Mouse (Mus musculus) gastrocnemius, adult 2 months (tissue): ENCODE data around the gene Arhgef28. TPM values are rescaled to one million over a fixed set of nuclear protein-coding genes. Genes with fewer than 3 reads are reported as not detected.
"Not testable (repeated sequence)": the region's sequence is repeated elsewhere in the genome, so short reads cannot be mapped to it uniquely, and the experiment has no call there.

Experiments
- DNase-seq: peaks from one replicate; pipeline ENCODE4 v3.0.0; 2022
- H3K27ac ChIP-seq: fragments of 200-600 bp; 2 replicates; pipeline ENCODE4 v1.8.1; 2022; ENCODE audit warnings: mild to moderate bottlenecking
- H3K4me3 ChIP-seq: fragments of 200-600 bp; 2 replicates; pipeline ENCODE4 v1.8.1; 2022; ENCODE audit warnings: mild to moderate bottlenecking, moderate library complexity
- CTCF ChIP-seq: fragments of 200-600 bp; IDR thresholded peaks from 2 replicates; pipeline ENCODE4 v1.8.1; 2022; ENCODE audit warnings: antibody characterized with exemption, mild to moderate bottlenecking, moderate library complexity
- intact Hi-C: fragments of 180-260 bp; cut with DNase I; formaldehyde crosslinking; loops from one replicate; pipeline ENCODE4 v1.15.1; 2025
- total RNA-seq, 2 experiments: library from RNA; stranded (reverse); gene quantifications; 2 replicates each; pipeline ENCODE4 v1.2.3; 2021

Gene Arhgef28
- total RNA-seq, 2 experiments from 2014 or later, result 2.8 to 3.3 TPM

DNA sequence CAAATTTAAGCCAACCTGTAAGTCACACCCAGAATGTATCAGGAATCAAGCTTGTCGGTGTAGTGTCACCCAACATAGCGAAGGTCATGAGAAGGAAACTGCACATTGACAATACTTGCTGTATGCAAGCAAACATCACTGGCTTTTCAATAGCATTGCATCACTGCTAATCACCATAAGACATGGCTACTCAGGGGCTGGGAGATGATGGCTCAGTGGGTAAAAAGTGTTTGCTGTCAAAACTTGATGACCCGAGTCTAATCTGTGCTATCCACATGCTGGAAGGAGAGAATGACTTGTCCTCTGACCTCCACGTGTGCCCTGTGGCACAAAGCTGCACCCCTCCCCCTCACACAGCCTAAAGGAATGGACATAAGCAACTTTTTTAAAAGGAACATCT lies 133.0 kb downstream of the Arhgef28 start:
- no peak overlapping the region for H3K27ac ChIP-seq
- no peak for DNase-seq
- intact Hi-C loops, result no loop called here

DNA sequence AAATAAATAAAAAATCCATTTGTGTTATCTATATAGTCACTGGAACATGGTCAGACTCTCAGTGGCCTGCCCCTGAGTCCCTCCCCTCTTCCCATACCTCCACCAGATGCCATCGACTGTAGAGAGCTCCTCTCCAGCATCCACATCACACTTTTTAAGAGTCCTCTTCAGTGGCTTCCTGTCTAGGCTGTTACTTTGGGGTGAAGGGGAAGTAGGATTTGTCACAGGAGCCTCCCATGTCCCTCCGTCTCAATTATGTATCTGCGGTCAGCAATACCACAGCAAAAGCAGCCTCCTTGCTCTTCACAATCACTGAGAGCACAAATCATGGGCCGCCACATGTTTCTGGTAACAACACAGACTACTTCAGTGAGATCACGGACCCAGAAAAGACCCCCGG lies 135.8 kb downstream of the Arhgef28 start:
- H3K4me3 ChIP-seq, result no peak overlapping the region
- TF ChIP-seq CTCF, result no peak
- intact Hi-C loops, result no loop called here

More for the DNA sequence above, 133.0 kb downstream of the Arhgef28 start:
- H3K4me3 ChIP-seq, result no peak overlapping the region
- no peak for TF ChIP-seq CTCF

DNA sequence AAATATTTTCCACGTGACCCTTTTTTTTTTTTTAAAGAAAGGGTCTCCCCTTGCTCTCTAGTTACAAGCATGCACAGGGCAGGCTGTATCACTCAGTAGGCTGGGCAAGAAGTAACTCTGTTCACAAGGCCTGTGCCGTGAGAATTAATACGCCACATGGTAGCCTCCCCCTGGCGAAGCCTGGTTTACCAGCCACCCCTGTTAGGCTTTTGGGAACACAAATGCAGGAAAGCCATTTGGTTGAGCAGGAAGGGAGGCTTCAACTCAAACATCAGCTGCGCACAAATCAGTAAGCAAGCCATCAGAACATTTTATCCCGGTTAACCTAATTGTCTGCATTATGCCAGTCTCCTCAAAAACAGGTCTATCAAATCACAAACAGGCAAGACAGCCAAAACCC lies 136.6 kb downstream of the Arhgef28 start:
- no peak for DNase-seq
- Histone ChIP-seq H3K27ac (no peak overlapping the region), H3K4me3 (no peak overlapping the region)
- intact Hi-C loops, result no loop called here
- TF ChIP-seq CTCF, result no peak

More for the DNA sequence above, 135.8 kb downstream of the Arhgef28 start:
- H3K27ac ChIP-seq, result no peak overlapping the region
- DNase-seq, result no peak

DNA sequence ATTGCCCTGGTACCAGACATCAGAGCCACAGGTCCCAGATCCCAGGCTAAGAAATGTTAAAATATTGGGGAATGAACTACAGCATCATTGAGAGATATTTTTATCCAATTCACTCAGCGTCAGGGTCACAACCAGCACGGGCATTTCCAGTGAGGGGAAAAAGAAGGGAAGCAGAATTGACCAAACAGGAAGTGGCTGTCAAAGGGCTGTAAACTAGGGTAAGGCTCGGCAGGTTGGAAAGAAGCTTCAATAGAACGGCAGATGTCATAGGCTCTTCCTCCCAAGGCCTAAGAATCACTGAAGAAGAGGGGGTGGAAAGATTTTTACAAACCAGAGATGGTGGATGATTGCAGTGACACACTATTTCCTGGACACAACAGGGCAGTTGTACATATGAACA lies 143.4 kb downstream of the Arhgef28 start:
- no peak for DNase-seq
- Histone ChIP-seq H3K4me3 (no peak overlapping the region), H3K27ac (no peak overlapping the region)
- intact Hi-C loops, result no loop called here
- TF ChIP-seq CTCF, result no peak

DNA sequence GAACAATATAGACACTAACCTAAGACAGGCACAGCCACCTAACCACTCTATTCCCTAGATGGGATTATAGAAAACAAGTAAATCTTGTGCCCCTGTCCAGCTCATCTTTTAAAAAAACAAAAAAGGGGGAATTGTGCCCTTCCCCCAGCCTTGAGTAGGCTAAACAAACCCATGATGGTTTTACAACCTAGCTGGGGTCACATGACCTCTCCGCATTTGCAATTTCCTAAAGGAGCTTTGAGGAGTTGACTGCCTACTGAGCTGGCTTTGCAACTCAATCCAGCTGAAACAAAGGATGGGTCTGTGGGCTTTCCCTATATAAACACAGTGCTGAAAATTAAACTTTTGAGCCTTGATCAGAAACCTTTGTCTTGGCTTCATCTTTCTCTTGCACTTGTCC lies 146.1 kb downstream of the Arhgef28 start:
- H3K4me3 ChIP-seq, intact Hi-C loops, H3K27ac ChIP-seq, DNase-seq: not testable (repeated sequence)

DNA sequence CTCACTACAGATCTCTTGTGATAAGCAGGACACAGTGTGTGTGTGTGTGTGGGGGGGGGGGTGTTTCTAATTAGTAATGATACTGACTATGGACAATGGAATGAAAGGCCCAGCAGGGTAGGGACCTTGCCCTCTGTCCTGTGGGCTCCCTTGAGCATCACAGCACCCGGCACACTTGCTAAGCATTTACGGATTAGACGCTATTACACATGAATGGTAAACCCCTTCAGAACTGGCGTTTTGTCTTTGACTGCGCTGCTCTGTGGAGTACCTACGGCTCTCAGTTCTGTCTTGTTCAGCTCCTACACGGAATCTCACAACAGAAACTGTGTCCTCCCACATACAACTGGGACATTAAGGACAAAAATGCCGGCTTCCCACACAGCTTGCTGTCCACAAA lies 151.0 kb downstream of the Arhgef28 start:
- Histone ChIP-seq H3K27ac (no peak overlapping the region), H3K4me3 (no peak overlapping the region)
- intact Hi-C loops, result no loop called here
- DNase-seq, result no peak
- no peak for TF ChIP-seq CTCF

DNA sequence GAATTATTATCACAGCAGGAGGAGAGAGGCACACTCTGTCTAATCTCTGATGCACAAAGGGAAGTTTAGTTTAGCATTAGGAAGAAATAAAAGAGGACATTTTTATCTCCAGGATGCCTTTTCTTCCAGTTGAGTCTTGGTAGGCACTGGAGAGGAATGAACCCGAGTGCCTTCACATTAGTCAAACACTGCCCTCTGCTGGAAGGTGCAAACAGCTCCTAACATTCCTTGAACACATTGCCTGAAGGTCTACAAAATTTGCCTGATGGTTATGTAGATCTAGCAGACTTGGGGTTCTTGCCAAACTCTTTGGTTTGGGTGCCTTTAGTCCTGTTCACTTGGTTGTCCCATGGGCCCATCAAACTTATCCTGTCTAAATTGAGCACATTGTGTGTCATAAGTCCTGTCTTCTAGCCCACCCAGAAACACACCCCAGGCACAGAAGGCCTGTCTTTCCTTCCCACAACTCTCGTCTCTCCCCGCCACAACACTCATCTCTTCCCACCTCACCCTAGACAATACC lies 165.6 kb downstream of the Arhgef28 start:
- H3K4me3 ChIP-seq, result no peak overlapping the region
- no peak overlapping the region for H3K27ac ChIP-seq
- peak; percentile 76 for TF ChIP-seq CTCF
- peak; percentile 47 for DNase-seq
- intact Hi-C loops, result loop anchor here (5.0 kb wide), 1 partner anchor 808 kb away; no protein-coding TSS in a partner anchor

DNA sequence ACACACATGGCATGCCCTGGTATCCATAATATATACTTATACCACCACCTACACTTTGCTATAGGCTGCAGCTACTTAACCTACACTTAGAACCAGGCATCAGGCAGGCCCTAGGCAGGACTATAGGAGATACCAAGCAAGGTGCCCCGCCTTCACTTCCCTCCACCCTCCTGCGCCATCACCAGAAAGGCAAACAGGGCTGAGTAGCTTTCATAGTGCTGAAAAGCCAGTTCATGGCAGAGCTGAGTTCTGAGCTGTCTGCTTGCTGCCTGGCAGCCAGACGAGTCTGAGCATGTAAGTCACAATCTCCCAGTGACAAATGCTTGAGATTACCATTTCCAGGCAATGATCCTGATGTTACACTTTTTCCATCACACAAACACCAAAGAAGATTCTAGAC lies 167.5 kb downstream of the Arhgef28 start:
- DNase-seq, result no peak
- H3K27ac ChIP-seq, result no peak overlapping the region
- intact Hi-C loops, result no loop called here
- no peak for TF ChIP-seq CTCF
- H3K4me3 ChIP-seq, result no peak overlapping the region

DNA sequence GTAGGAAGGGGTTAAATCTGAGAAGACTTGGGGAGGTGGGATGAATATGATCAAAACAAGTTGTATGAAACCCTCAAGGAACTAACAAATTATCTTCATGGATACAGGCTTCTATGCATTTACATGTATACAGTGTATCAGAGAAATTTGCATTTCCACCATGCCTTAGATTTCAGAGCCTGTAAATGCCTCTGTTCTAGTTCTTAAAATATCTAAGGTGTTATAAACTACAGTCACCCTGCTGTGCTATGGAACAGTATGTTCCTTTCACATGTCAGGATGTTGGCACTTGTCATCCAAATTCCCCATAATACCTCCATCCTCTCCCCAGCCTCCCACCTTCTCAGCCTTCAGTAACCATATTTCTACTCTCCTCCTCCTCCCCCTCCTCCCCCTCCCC lies 168.5 kb downstream of the Arhgef28 start:
- TF ChIP-seq CTCF, result no peak
- H3K4me3 ChIP-seq, result no peak overlapping the region
- H3K27ac ChIP-seq, result no peak overlapping the region
- no peak for DNase-seq
- intact Hi-C loops, result no loop called here

DNA sequence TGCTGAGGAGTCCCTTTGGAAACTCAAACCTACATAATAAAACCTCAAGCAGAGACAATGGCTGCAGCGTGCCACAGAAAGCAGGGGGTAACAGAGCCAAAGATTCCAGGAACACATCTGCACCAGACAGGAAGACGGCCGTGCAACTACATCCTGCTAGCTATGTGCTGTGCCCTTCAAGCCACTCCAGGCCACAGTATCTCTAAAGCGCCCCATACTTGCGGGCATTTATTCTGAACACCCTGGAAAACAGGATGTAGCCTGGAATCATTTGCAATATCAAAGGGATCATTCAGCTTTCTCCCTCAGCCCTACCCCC lies 174.6 kb downstream of the Arhgef28 start:
- no peak for DNase-seq
- H3K4me3 ChIP-seq, result peak overlapping the region; percentile 73
- TF ChIP-seq CTCF, result no peak
- intact Hi-C loops, result loop anchor here (1.0 to 5.0 kb wide), 3 partner anchors 176 to 209 kb away; partner anchors contain the start of gene Arhgef28
- peak overlapping the region; percentile 75 for H3K27ac ChIP-seq

DNA sequence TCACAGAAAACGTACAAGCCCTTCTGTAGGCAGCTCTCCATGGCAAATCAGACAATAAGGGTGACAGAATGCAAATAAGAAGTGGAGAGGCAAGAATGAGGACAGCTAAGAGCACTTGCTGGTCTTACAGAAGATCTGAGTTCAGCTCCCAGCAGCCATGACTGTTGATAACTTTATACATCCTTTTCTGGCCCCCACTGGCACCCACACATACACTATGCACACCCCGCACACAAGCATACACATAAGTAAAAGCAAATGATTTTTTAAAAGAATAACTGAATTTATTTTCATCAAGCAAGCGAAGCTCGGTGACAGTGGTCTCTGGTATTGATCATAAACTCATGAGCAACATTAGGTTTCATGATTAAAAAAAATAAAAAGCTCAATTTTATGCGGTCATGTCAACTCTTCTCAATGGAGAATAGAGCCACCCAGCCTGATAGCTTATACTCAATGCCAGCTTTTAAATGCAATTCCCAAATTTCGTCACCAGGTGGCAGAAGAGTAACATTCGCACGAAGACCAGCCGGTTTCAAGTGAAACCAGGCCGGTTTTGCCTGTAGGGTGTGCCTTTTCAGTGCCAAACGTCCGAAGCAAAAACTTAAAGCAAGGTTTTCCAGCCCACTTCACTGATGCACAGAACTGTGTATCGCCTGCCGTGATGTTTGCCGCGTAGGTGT lies 175.1 kb downstream of the Arhgef28 start:
- peak; percentile 93 for TF ChIP-seq CTCF
- Histone ChIP-seq H3K27ac (peak overlapping the region; percentile 75), H3K4me3 (peak overlapping the region; percentile 73)
- peak; percentile 73 for DNase-seq
- intact Hi-C loops, result loop anchor here (1.0 to 5.0 kb wide), 3 partner anchors 176 to 209 kb away; partner anchors contain the start of gene Arhgef28

DNA sequence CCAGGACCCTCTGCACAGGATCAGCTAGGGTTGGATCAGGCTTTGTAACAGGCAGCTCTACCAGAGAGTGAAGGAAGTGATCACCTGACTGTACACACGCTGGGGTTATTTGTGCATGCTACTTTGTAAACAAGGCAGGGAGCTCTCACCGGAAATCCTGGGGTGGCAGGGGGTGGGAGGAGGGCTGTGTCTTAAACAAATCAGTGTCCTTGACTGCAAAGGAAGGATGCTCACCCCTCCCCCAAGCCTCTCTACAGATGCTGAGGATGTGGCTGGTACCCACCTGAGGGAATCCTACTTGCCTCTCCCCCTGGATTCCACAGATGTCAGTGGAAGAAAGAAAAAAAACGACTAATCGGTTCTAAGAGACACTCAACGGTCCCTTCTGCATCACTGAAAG lies 176.2 kb downstream of the Arhgef28 start:
- intact Hi-C loops, result loop anchor here (5.0 kb wide), 1 partner anchor 177 kb away; the partner anchor contains the start of gene Arhgef28
- no peak for DNase-seq
- no peak for TF ChIP-seq CTCF

DNA sequence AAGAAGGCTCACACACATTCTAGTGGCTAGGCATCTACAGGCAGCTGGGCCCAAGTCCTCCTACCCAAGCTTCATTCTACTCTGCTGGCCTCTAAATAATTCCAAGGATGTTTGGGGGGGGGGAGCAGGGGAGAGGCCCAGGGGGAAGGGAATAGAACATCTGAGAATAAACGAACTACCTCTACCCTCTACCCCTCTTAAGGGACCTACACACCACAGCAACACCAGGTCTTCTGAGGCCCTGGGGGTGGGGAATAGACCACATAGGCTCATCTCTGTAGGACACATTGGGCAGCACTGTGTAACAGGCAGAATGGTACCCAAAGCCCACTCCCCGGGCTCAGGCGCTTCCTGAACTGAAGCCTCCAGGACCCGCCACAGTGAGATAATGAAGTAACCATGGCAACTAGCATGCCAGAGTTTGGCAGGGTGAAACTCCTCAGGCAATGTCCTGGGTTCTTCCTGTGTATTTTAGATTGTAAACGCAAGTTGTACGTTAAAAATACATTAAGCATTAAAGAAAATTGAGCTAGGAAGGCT lies 177.5 kb downstream of the Arhgef28 start:
- no peak for TF ChIP-seq CTCF
- intact Hi-C loops, result loop anchor here (5.0 kb wide), 1 partner anchor 759 kb away; no protein-coding TSS in a partner anchor
- Histone ChIP-seq H3K27ac (peak overlapping the region; percentile 75; the same call in 1 of the 2 replicates), H3K4me3 (no peak overlapping the region)
- no peak for DNase-seq

More for the DNA sequence above, 176.2 kb downstream of the Arhgef28 start:
- H3K4me3 ChIP-seq, result no peak overlapping the region
- H3K27ac ChIP-seq, result no peak overlapping the region
